Mouse (Mus musculus) gonadal fat pad, adult 2 months (tissue): ENCODE results near the gene Dhdh. TPM values are rescaled to one million over a fixed set of nuclear protein-coding genes. Genes with fewer than 3 reads are reported as not detected.
"Not testable (repeated sequence)": the region's sequence is repeated elsewhere in the genome, so short reads cannot be mapped to it uniquely, and the experiment has no call there.

Experiments used
- DNase-seq: peaks from one replicate; pipeline ENCODE4 v3.0.0-alpha.2; 2012; ENCODE audit warnings: low read depth
- polyA plus RNA-seq: library from polyadenylated mRNA; depleted of rRNA; stranded (reverse); fragments of >200 nt; gene quantifications from 2 replicates; pipeline ENCODE4 v1.2.3, GENCODE M21; 2012

Gene Dhdh
- polyA plus RNA-seq, 1 experiment, result 15.6 TPM

DNA sequence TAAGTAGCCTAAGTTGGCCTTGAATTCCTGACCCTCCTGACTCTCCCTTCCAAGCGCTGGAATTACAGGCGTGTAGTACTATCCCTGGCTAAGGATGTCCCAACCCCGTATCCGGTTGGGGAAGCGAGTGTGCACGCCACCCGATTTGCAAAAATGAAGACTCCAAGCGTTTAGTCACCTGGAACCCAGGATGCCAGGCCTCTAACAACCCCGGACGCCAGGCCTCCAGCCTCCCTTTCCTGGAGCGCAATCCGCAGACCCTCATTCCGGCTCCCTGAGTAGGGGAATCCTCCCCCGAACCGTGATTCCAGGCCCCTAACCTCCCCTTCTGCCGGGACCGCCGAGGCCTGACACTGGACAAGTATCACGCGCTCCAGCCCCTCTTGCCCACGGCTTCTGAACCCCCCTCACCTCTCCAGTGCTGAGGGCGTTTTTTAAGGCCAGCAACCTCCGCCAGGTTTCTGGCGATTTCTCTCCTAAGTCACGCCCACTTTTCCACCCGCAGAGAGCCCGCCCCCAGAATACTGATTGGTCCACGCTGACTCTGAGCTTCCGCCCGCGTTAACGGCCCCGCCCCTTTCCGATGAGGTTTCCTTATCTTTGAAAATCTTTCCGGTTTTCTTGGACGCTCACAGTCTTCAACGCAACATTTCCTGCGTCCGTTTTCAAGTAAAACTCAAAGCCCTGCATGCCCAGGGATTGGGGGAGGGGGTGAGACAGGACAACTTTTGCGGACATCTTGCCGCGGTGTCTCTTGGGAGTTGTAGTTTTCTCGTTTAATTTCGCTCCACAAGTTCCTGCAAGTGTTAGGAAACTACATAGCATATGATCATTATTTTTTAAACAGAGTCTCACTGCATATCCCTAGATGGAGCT, 21.5 kb upstream of the Dhdh start, which contains the start of gene Nucb1:
Gene Nucb1 (minus strand): TSS at position 495 of the 876 bp plus-strand sequence.
- no peak for DNase-seq

DNA sequence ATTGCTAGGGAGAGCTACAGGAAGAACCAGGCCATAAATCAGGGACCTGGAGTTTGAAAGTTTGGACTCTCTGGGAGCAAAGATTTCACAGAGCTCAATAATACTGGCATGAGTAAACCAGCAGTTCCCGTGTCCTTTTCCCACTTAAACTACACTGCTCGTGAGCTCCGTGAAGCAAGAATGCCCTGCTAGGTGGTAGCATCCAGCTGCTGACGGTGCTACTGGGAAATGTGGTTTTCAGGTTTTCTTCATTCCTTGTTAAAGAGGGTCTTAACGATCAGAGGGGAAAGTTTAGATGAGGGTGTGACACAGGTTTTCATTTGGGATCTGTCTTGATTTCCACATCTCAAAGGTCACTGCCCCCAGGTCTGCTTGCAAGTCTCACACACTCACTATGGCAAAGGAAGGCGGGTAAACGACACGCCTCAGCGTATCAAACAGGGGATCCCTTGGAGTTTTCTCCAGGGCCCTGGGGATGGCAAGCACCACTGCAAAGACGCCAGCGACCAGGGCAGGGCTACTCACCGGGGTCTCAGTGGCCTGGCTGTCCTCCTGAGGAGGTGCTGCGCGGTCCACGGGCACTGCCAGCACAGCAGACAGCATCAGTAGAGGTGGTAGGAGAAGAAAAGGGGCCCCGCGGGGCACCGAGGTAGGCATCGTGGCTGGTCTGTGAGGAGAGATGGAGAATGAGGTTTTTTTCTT, 20.7 kb upstream of the Dhdh start:
- DNase-seq, result no peak

DNA sequence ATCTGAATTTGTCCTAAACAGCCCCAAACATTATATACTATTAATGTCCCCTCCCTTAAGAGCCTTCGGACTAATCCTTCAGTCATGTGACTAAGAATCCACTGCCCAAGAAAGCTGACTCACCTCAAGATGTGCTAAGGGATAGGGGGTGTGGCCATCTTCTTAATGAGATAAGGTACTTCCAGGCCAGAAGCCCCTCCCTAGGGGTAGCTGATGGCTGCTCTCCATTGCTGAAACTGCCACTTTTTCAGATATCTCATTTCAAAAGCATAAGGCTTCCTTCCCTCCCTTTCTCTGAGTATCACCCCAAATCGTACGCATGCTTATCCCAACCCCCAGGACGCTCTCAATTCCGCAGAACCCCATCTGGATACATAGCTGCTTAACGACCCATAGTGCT, 20.0 kb upstream of the Dhdh start:
- no peak for DNase-seq

DNA sequence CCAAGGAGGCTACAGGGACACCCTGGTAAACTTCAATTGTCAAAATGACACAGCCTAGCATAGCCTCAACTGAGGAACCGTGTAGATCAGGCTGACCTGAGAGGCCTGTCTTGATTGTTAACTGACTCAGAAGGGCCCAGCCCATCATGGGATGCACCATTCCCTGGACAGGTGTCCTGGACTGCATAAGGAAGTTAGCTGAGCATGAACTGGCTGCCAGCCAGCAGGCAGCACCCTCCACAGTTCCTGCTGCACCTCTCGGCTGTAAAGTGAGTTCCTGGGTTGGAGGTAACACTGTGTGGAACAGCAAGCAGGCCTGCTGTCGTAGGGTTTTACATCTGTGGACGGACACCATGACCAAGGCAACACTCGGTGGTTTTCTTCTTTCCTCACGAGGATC, 19.0 kb upstream of the Dhdh start:
- DNase-seq, result no peak

DNA sequence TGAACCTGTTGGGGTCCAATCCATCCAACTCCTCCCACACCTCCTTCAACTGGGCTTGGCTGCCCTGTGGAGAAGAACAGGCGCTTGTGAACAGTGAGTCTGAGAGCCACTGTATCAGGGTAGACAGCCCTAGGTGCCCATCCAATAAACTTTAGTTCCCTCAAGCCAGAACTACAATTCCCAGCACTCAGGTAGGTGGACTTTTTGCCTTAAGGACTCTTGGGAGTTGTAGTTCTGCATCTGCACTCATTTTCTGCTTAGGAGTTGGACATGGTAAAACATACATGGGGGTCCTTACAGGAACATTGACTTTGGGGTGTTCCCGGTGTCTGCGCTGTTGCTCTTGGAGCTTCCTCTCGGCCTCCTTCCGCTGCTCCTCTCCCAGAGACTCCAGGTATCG, 9.8 kb upstream of the Dhdh start:
- no peak for DNase-seq

DNA sequence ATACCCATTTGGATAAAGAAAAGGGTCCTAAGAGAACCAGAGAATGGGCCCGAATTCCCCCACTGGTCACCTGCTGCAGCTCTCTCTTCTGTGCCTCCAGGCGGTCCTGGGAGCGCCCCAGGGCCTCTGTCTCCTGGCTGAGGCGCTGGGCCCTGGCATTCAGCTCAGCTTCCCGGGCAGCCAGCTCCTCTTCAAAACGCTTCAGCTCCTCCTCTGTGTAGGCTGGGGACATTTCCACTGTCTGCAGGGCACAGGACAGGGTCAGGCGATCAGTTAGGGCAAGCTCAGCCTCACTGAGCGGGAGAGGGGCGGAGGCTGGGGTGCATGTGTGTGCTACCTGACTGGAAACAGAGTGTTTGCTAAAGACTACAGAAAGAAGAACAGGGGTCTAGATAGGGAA, 5.9 kb upstream of the Dhdh start:
- no peak for DNase-seq

DNA sequence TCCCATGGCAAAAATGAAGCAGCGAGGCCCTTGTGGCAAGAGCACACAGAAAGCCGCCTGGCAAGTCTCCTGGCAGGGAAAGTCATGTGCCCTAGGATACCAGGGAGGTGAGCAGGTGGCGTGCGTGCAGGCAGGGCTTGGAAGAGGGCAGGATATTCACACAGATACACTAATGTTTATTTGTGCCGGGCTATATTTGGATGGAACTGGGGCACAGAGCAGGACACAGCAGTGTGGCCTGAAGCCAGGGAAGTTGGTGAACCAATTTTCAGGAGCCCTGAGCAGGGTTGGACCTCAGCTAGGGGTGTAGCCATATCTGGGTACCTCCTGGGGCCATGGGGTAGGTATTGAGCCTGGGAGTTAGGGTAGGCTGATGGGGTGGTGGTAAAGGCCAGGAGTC, 4.3 kb upstream of the Dhdh start:
- no peak for DNase-seq

DNA sequence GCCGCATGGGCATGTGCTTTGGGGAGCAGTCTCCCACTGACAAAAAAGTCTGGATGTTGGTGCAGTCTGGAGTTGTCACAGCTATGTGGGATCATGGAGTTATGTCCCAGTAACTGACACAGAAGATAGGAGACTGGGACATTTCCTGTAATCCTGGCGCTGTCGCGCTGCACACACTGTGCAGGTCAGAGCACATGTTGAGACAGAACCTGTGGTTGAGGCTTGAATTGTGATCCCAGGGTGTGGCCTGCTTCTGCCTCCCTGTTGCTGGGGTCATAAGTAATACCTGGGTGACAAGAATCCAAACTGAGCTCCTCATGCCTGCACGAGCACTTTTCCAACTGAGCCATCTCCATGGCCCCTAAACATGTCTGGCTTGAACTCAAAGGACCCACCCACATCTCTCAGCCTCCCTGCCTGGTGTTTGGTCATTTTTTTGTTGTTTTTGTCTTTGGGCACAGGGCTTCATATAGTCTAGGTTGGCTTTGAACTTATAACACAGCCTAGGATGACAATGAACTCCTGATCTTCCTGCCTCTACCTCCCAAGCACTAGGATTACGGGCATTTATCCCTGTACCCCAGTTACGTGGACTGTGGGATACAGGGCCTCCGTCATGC, 3.7 kb upstream of the Dhdh start:
- no peak for DNase-seq

DNA sequence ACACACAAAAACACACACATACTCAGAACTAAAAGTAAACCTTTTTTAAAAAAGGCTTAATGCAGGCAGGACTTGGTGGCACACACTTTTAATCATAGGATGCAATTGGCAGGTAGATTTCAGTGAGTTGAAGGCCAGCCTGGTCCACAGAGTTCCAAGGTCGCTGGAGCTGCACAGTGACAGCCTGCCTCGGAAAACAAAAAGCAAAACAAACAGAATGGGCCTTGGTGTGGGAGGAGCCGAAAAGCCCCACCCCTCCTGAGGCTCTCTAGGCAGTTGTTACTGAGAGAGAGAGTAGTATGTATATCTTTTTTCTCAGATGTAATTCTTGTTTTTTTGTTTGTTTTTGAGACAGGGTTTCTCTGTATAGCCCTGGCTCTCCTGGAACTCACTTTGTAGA, 2.7 kb upstream of the Dhdh start:
- no peak for DNase-seq

DNA sequence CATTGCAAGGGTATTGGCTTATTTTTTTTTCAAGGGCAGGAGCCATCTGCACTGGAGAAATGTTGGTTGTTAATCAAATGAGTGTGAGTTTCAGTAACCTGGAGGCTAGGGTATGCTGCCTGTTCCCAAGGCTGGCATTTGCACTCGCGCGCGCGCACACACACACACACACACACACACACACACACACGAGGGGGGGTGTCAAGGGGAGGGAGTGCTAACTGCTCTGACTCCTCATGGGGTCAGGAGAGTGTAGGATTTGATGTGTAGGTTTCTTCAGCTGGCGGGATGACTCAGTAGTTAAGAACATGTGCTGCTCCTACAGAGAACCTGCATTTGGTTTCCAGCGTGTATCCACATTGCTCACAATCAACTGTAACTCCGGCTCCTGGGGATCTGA, 2.2 kb upstream of the Dhdh start:
- no peak for DNase-seq

DNA sequence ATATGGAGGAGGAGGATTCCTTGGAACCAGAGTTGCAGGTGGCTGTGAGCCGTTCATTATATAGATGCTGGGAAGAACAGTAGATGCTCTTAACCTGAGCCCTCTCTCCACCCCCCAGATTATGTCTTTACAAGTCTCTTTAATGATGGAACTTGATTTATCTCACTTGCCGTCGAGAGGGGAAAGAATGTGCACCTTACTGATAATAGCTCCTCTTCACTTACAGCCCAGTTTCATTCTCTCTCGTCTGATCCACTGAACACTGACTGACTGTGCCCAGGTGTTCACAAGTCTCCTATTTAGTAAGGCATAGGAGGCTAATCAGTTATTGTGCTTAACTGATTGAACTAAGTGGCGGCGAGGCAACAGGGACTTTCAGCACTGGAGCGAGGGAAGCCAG, 973 bp upstream of the Dhdh start:
- DNase-seq, result no peak

DNA sequence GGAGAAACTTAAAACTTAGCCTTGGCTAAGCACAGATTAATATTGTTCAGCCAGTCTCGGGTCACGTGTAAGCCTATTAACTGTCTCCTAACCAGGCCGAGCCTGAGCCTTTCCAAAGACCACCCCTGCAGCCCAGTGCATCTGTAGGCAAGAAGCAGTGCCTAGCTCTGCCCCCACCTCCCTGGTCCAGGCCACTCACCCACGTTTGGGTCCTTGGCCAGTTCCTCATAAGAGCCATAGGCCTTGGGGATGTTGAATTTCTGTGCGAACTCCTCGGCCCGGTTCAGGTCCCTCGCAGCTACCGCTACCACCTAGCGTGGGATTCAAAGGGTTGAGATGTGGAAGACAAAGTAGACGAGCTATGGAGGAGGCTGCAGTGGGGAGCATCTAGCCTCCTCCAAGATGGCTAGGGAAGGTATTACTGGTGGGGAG, 728 bp downstream of the Dhdh start:
- no peak for DNase-seq

DNA sequence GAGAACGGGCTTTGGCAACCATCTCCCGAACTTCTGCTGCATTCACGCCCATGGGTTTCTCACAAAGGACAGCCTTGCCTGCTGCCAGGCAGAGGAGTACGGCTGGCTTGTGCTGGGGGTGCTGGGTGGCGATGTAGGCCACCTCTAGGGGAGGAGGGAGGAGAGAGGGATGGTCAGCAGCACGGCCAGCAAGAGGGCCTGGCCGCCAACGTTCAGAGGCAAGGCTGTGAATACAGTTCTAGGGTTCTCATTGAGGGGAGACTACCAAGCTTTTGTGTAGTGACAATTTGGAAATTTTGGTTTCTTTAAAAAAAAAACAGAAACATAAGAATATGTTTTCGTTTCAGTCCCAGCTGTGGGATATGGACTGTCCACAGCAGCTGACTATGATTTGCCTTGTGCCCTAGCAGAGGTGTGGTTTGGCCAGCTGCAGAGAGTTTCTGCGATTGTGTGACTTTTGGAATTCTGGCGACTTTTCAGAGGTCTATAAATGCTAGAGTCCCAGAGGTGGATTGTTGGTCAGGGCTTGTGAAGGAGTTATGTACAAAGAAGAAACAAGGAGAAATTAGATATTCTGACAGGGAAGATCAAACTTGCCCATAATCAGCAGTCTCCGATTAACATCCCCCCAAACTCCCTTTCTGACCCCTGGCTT, 1.7 kb downstream of the Dhdh start, which contains the start of gene Gm45808:
Gene Gm45808 (minus strand): TSS at position 51 of the 655 bp plus-strand sequence.
- no peak for DNase-seq

DNA sequence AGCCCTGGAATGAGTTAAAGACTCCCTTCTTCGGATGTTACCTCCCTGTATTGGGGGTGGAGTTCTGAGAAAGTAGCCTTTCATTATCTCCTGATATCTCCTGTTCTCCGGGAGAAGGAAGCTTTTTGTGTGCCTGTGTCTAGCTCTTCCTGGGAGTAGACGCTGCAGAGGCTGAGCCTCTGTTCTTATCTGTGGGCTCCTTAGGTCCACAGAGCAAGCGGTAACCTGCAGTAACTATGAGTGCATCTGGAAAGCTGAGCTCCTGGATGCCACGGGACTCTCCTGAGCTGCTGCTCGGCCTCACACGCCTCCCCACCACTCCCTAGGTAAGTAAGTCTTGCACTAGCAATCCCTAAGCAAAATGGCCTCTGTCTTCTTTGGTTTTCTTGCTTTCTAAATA, 2.4 kb downstream of the Dhdh start:
- DNase-seq, result no peak

DNA sequence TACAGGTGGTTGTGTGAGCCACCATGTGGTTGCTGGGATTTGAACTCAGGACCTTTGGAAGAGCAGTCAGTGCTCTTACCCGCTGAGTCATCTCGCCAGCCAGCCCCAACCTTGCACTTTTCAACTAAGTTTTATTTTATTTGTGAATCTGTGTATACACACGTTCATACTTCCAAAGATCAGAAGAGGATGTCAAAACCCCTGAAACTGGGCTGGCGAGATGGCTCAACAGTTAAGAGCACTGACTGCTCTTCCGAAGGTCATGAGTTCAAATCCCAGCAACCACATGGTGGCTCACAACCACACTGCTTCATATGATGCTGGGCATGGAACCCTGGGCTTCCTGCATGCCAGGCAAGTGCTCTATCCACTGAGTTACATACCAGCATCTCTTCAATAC, 3.6 kb downstream of the Dhdh start:
- not testable (repeated sequence) for DNase-seq

DNA sequence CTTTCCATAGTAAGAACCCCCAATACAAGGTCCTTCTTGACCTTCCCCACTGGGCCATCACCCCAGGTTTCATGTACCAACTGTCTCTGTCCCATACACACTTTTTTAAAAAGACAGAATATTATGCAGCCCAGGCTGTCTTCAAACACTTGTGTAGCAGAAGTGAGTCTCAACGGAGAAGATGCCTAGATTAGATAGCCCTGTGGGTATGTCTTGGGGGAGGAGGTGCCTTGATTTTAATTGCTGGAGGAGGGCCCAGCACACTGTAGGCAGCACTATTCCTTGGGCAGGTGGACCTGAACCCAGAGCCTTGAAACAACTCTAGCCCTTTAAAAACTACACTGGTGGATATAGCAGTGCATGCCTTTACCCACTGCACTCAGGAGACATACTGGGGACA, 6.4 kb downstream of the Dhdh start:
- DNase-seq, result no peak

DNA sequence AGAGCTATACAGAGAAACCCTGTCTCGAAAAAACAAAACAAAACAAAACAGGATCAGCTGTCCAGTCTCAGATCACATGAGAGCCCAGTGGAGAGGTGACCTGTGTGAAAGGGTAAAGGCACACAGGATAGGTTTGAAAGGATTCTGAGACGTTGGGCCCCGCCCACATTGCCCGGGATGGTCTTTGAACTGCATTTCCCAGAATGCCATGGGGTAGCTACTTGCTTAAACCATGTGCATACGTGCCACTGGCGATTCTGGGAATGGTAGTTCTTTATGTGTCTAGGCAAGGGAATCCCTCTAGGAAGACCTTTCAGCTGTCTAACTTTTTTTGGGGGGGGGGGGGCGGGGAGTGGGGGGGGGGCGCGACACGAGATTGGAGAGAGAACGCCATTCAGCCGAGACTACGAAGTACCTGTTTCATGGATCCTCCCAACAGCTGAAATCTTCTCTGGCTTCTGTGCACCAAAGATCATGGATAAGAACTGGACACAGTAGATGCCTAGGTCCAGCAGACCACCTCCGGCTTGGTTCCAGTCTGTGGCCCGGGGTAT, 7.2 kb downstream of the Dhdh start, which contains the start of gene Tulp2:
Gene Tulp2 (plus strand): TSS at position 504 of the 554 bp plus-strand sequence.
- no peak for DNase-seq

DNA sequence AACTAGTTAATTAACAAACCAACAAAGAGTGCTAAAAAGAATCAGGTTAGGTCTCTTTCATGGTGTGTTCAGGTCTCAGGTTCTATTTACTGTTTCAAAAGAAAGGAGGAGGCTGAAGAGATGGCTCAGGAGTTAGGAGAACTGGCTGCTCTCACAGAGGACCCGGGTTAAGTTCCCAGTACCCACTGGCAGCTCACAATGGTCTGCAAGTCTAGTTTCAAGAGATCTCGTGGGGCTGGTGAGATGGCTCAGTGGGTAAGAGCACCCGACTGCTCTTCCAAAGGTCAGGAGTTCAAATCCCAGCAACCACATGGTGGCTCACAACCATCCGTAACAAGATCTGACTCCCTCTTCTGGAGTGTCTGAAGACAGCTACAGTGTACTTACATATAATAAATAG, 8.3 kb downstream of the Dhdh start:
- DNase-seq, result not testable (repeated sequence)

DNA sequence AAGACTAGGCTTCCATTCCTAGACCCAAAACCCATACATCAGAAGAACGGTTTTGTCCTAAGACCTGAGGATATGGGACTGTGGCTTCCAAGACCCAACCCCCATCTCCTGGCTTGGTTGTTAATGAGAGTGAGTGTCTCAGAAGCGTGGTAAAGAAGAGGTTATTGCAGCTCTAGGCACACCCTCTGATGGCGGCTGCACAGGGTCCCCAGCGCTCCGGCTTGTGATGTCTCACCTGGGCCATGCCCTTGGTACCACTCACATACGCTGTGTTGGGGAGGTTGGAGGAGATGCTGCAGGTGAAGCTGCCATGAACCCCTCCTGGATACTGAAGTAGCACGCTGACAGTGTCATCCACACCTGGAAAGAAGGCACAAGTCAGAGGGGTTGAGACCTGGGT, 9.8 kb downstream of the Dhdh start:
- no peak for DNase-seq

DNA sequence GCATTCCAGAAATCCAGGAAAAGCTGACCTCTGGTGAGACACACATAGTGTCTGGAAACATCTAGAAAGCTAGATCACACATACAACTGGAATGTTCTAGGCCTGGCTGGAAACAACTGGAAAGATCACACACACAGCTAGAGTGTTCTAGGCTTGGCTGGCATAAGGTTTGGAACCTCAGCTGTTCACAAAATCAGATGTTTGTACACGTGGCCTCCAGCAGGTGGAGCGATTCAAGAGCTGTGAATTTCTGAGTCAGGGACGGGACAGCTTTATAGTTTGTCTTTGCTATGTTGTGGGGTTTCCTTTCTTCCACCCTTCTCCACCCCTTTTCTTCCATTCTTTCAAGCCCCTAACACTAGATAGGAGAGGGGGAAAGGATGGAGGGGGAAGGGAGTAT, 11.6 kb downstream of the Dhdh start:
- DNase-seq, result no peak

DNA sequence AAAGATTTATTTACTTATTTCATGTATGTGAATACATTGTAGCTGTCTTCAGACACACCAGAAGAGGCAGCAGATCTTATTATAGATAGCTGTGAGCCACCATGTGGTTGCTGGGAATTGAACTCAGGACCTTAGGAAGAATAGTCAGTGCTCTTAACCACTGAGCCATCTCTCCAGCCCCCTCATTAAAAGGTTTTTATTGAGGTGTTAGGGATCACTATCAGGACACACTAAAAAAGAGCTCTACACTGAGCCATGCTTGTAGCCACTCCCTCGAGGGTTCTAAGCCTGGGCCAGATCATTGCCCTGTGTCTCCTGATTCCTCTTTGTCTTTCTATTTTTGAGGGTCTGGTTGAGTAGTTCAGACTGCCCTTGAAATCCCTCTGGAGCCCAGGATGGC, 12.2 kb downstream of the Dhdh start:
- no peak for DNase-seq
